Mouse (Mus musculus) lung, embryonic 14.5 days (tissue): ENCODE measurements around the gene Insl3. TPM values are rescaled to one million over a fixed set of nuclear protein-coding genes. Genes with fewer than 3 reads are reported as not detected.

Experiments
- ATAC-seq: fragments of 200-750 bp; cut with Nextera tagmentation; 2 replicates; pipeline ENCODE4 v1.8.0; 2017; ENCODE audit warnings: mild to moderate bottlenecking, moderate TSS enrichment, moderate library complexity; ENCODE audit not compliant: insufficient read depth
- DNase-seq: peaks from one replicate; pipeline ENCODE4 v3.0.0-alpha.2; 2015
- H3K27ac ChIP-seq: fragments of 300-500 bp; sonication (generic); 2 replicates; pipeline ENCODE4 v1.5.1; 2014; ENCODE audit warnings: low read depth, mild to moderate bottlenecking, moderate library complexity
- H3K27me3 ChIP-seq: fragments of 300-500 bp; sonication (generic); 2 replicates; pipeline ENCODE4 v1.6.1; 2014; ENCODE audit warnings: low read length, control low read depth; ENCODE audit not compliant: insufficient read depth
- H3K36me3 ChIP-seq: fragments of 300-500 bp; sonication (generic); 2 replicates; pipeline ENCODE4 v1.6.1; 2014; ENCODE audit warnings: control low read depth; ENCODE audit not compliant: insufficient read depth
- H3K4me1 ChIP-seq: fragments of 300-500 bp; sonication (generic); 2 replicates; pipeline ENCODE4 v1.6.1; 2014; ENCODE audit warnings: antibody characterized with exemption, control low read depth; ENCODE audit not compliant: insufficient read depth
- H3K4me2 ChIP-seq: fragments of 300-500 bp; sonication (generic); 2 replicates; pipeline ENCODE4 v1.6.1; 2014; ENCODE audit warnings: mild to moderate bottlenecking
- H3K4me3 ChIP-seq: fragments of 300-500 bp; sonication (generic); 2 replicates; pipeline ENCODE4 v1.5.1; 2014; ENCODE audit warnings: low read depth, low read length
- H3K9ac ChIP-seq: fragments of 300-500 bp; sonication (generic); 2 replicates; pipeline ENCODE4 v1.6.1; 2014
- H3K9me3 ChIP-seq: fragments of 300-500 bp; sonication (generic); 2 replicates; pipeline ENCODE4 v1.6.1; 2016; ENCODE audit warnings: low read depth, low read length, control low read depth
- CTCF ChIP-seq: IDR thresholded peaks from 2 replicates; pipeline ENCODE4 v1.5.1; 2016; ENCODE audit warnings: antibody characterized with exemption, low read depth
- WGBS: fragments of 180-500 bp; shearing (Covaris S2); extraction: QIAGEN DNeasy Blood & Tissue Kit; methylation state at CpG from one replicate; pipeline ENCODE4 v1.1.7; 2014; 5-methylcytosine and 5-hydroxymethylcytosine counted together
- polyA plus RNA-seq: library from polyadenylated mRNA; unstranded; fragments of >200 nt; fragmentation: Nextera tagmentation; extraction: Ambion mirVana; gene quantifications from 2 replicates; pipeline ENCODE4 v1.2.1, GENCODE M21; 2014

The Insl3 gene
- 0.87 and 1.0 TPM in 2 replicates for polyA plus RNA-seq

DNA sequence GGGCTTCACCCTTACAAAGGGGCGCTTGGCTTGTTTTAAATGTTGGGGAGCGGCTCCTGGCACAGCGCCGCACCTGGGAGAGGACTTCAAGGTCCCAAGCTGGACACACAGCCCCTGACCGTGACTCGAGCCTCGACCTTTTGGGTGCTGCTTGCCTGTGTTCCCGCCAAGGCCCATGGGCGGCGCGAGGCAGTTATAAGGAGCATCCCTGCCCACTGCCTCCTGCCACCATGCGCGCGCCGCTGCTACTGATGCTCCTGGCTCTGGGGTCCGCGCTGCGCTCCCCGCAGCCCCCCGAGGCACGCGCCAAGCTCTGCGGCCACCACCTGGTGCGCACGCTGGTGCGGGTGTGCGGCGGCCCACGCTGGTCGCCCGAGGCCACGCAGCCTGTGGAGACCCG is at the start of gene Insl3:
Insl3 (plus strand) TSS at position 187 of the 400 bp plus-strand sequence.
- Histone ChIP-seq H3K4me2 (no peak within 1 kb of the TSS), H3K27ac (no peak within 1 kb of the TSS), H3K9ac (no peak within 1 kb of the TSS), H3K4me1 (peaks cover 6% of the 10 kb centered on the region; the same call in 1 of the 2 replicates), H3K9me3 (no peaks in the 10 kb centered on the region), H3K27me3 (peaks cover 100% of the 10 kb centered on the region), H3K4me3 (no peak within 1 kb of the TSS), H3K36me3 (no peaks in the 10 kb centered on the region)
- no peak for ATAC-seq
- 11% methylated on average over 33 of the region's 33 CpGs for WGBS
- no peak for TF ChIP-seq CTCF
- no peak for DNase-seq

- H3K4me2 ChIP-seq: no peak overlapping the region
- no peak overlapping the region for H3K4me3 ChIP-seq
- DNase-seq: no peak
- no peak overlapping the region for H3K27ac ChIP-seq
- no peaks in the 10 kb centered on the region for H3K36me3 ChIP-seq
- H3K27me3 ChIP-seq: peaks cover 7% of the 10 kb centered on the region; the same call in 1 of the 2 replicates
- H3K9me3 ChIP-seq: no peaks in the 10 kb centered on the region
- H3K9ac ChIP-seq: no peak overlapping the region
- H3K4me1 ChIP-seq: 0 out of 2 replicates have a peak, but pooled peaks cover under 1% of the 10 kb centered on the region
- no peak for ATAC-seq
- WGBS: 84% methylated on average over 4 of the region's 4 CpGs
- TF ChIP-seq CTCF: no peak
Observed at GRCm38 (mm10) chr8:71639318-71639717, 49.7 kb upstream of the Insl3 start.

- Histone ChIP-seq H3K27ac (no peak overlapping the region), H3K4me1 (no peaks in the 10 kb centered on the region), H3K9ac (no peak overlapping the region), H3K4me2 (no peak overlapping the region), H3K9me3 (no peaks in the 10 kb centered on the region), H3K27me3 (no peaks in the 10 kb centered on the region), H3K4me3 (no peak overlapping the region), H3K36me3 (no peaks in the 10 kb centered on the region)
- DNase-seq (no peak), ATAC-seq (no peak)
- 55% methylated on average over 9 of the region's 9 CpGs for WGBS
- no peak for TF ChIP-seq CTCF
Observed at GRCm38 (mm10) chr8:71645510-71645909, 43.5 kb upstream of the Insl3 start.

DNA sequence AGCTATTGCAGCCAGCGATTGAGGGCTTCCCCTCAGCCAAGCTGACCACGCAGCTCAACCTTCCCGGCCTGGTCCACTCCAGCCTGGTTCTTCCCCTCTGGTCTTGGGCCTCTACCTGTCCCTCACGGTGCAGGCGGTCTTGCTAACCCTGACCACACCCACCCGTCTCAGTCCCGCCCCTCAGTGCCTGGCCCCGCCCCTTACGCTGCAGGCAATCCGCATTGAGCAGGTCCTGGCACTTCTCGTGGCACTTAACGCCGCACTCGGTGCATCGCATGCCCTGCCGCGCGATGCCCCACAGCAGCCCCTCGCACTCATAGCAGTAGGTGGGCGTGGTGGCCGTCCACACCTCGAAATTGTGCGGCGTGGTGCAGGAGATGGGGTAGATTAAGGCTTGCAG is 34.4 kb upstream of the Insl3 start:
- Histone ChIP-seq H3K27ac (no peak overlapping the region), H3K36me3 (no peaks in the 10 kb centered on the region), H3K9me3 (no peaks in the 10 kb centered on the region), H3K4me3 (peak overlapping the region; percentile 8; the same call in 1 of the 2 replicates), H3K4me1 (no peaks in the 10 kb centered on the region), H3K4me2 (peak overlapping the region; percentile 41), H3K27me3 (peaks cover 48% of the 10 kb centered on the region), H3K9ac (no peak overlapping the region)
- TF ChIP-seq CTCF: no peak
- under 1% methylated on average over 24 of the region's 24 CpGs for WGBS
- DNase-seq (peak; percentile 48), ATAC-seq (peak; percentile 50)

GRCm38 (mm10) chr8:71657816-71658215 is 31.2 kb upstream of the Insl3 start:
- H3K4me2 ChIP-seq: no peak overlapping the region
- H3K27me3 ChIP-seq: peaks cover 54% of the 10 kb centered on the region
- H3K9me3 ChIP-seq: no peaks in the 10 kb centered on the region
- H3K4me1 ChIP-seq: no peaks in the 10 kb centered on the region
- H3K27ac ChIP-seq: no peak overlapping the region
- no peaks in the 10 kb centered on the region for H3K36me3 ChIP-seq
- no peak for TF ChIP-seq CTCF
- DNase-seq: no peak
- H3K4me3 ChIP-seq: no peak overlapping the region
- 26% methylated on average over 9 of the region's 9 CpGs for WGBS
- no peak overlapping the region for H3K9ac ChIP-seq
- ATAC-seq: no peak

DNA sequence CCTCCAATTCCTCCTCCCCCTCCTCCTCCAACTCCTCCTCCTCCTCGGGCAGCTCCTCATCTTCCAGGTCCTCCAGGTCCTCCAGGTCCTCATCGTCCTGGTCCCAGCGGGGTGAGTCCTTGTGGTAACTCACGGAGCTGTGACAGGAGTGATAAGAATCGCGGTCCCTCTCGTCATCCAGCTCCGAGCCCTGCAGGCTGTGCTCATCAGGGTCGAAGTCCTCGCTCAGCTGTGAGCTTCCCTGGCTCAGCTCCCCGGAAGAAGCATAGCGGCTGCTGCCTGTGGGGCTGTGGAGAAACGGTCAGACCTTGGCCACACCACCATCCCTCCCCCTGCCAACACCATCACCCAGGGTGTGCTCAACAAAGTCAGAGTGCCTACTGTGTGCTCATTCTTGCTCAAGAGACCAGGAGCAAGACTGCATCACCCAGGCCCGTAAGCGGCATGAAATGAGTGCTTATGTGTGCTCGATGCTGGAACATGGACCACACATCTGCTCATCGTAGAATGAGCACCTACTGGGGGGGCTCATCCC is 30.4 kb upstream of the Insl3 start:
- no peak for DNase-seq
- peaks cover 54% of the 10 kb centered on the region for H3K27me3 ChIP-seq

DNA sequence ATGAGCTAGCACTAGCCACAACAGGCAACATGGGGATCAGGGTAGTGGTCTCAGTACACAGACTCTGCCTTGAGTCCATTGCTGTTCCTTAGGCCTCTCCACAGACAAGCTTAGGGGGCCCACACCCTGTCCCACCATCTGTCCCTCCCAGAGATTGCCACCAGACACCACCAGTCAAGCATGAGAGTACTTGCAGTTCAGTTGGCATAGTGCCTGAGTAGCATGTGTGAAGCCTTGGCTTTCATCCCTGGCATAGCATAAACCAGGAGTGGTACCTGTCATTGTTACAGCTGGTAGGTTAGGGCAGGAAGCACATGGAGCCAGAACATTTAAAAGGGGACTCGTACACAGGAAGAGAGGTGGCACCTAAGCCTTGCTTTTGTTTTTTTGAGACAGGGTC is 29.3 kb upstream of the Insl3 start:
- WGBS: 58% methylated on average over 1 of the region's 1 CpGs
- Histone ChIP-seq H3K36me3 (no peaks in the 10 kb centered on the region), H3K9me3 (no peaks in the 10 kb centered on the region), H3K4me2 (no peak overlapping the region), H3K27ac (no peak overlapping the region), H3K9ac (no peak overlapping the region), H3K27me3 (peaks cover 43% of the 10 kb centered on the region), H3K4me3 (no peak overlapping the region), H3K4me1 (no peaks in the 10 kb centered on the region)
- ATAC-seq: no peak
- no peak for TF ChIP-seq CTCF
- no peak for DNase-seq

More for the DNA sequence above, 30.4 kb upstream of the Insl3 start:
- ATAC-seq: no peak
- Histone ChIP-seq H3K27ac (no peak overlapping the region), H3K36me3 (no peaks in the 10 kb centered on the region), H3K4me2 (no peak overlapping the region), H3K9me3 (no peaks in the 10 kb centered on the region), H3K9ac (no peak overlapping the region), H3K4me3 (no peak overlapping the region), H3K4me1 (no peaks in the 10 kb centered on the region)
- 27% methylated on average over 17 of the region's 17 CpGs for WGBS
- TF ChIP-seq CTCF: no peak
